Mouse (Mus musculus): ENCODE results near the gene Cpeb4. TPM values are rescaled to one million over a fixed set of nuclear protein-coding genes. Genes with fewer than 3 reads are reported as not detected.
"Not testable (repeated sequence)": the region's sequence is repeated elsewhere in the genome, so short reads cannot be mapped to it uniquely, and the experiment has no call there.

Cpeb4 gene
- polyA plus RNA-seq, 1 experiment from 2014 or later: 14.6 TPM

DNA sequence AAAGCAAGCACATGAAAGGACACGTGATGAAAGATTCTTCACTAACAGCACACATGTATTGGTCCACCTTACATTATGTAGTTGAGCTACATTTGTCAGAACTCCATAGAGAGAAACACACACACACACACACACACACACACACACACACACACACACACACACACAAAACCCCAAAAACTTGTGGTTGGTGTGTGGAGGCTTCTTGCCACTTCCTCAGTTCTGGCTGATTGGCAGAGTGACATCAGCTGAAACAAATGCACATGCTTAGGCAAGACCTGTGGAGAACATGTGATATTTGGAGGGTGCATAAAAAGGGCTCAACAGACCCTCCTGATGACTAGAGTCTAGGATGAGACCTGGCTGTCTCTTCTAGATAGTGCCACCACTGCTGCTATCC, 92.0 kb downstream of the Cpeb4 start:
- no peaks in the 10 kb centered on the region for H3K27me3 ChIP-seq
- H3K9ac ChIP-seq (replicated peaks): no peak overlapping the region
- no peak for ATAC-seq (ENCODE audit: low FRiP score, low read depth)
- H3K27ac ChIP-seq (replicated peaks): no peak overlapping the region
- H3K9me3 ChIP-seq: no peaks in the 10 kb centered on the region
- 94% methylated on average over 1 of the region's 1 CpGs for WGBS
- no peaks in the 10 kb centered on the region for H3K36me3 ChIP-seq
- no peaks in the 10 kb centered on the region for H3K4me1 ChIP-seq
- no peak overlapping the region for H3K4me3 ChIP-seq
- no peak overlapping the region for H3K4me2 ChIP-seq (replicated peaks)

DNA sequence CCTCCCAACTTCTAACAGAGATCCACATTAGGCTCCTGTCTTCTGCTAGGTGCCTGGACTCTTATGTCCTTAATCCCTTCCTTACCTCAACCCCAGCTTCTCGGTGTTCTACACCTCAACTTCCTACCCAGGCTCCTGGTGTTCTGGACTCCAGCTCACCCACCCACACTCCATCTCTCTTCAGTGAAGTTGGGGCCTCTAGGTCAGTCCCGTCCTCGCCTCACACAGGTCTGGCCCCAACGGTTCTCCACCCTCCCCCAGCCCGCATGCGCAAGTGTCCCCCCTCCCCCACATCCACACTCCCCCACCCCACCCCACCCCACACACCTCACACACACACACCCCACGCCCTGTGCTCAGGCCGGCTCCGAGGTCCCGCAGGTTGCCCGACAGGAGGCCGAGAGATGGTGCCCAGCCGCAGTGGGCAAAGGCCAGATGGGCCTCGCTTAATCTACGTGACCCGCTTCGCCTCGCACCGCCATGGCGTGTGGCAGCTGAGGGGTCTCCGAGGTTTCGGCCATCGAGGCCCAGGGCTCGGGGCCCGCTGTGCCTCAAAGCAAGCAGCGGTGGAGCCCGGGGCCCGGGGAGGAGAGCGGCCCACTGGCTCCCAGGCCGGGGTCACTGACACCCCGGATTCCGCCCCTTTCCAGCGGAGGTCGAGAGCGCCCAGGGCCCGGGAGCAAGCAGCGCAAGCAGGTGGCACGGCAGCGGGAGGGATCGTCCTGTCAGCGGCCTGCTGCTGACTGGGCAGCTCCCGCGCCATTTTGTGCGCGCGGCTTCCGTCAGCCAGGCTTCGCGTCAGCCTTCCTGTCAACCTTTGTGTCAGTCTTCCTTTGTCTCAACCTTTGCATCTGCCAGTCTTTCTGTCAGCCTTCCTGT, 93.5 kb downstream of the Cpeb4 start, which contains the start of gene 4930524B15Rik:
4930524B15Rik (plus strand) TSS at position 337 of the 879 bp plus-strand sequence.
- Histone ChIP-seq H3K36me3 (no peaks in the 10 kb centered on the region), H3K9me3 (no peaks in the 10 kb centered on the region), H3K4me1 (no peaks in the 10 kb centered on the region), H3K27me3 (no peaks in the 10 kb centered on the region), H3K9ac (replicated peaks) (peak within 1 kb of the TSS; percentile 50), H3K4me2 (replicated peaks) (peak within 1 kb of the TSS; percentile 51), H3K4me3 (peak within 1 kb of the TSS; percentile 32), H3K27ac (replicated peaks) (no peak within 1 kb of the TSS)
- WGBS: 52% methylated on average over 43 of the region's 49 CpGs
- peak; percentile 68; the same call in 1 of the 2 replicates for ATAC-seq (ENCODE audit: low FRiP score, low read depth)

DNA sequence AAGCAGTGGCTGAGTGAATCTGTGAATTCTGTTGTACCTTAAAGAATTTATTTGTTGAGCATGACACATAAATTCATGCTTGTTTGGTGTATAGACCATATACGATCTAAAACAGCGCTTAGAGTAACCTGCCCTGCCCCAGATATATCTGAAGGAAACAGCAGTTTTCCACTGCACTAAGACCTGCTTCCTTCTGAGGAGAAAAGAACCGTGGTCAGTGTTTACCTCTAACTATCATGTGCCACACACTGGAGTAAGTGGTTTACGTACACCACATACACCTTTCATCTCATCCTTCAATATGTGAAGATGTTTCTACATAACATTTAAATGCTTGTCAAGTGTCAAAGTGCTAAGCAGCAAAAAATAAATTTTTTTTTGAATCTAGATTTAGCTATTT, 102.1 kb downstream of the Cpeb4 start:
- no peaks in the 10 kb centered on the region for H3K36me3 ChIP-seq
- no peaks in the 10 kb centered on the region for H3K4me1 ChIP-seq
- H3K27me3 ChIP-seq: no peaks in the 10 kb centered on the region
- ATAC-seq (ENCODE audit: low FRiP score, low read depth): no peak
- H3K4me2 ChIP-seq (replicated peaks): no peak overlapping the region
- H3K9me3 ChIP-seq: 0 out of 2 replicates have a peak, but pooled peaks cover 2% of the 10 kb centered on the region
- WGBS: 88% methylated on average over 4 of the region's 4 CpGs
- no peak overlapping the region for H3K9ac ChIP-seq (replicated peaks)
- no peak overlapping the region for H3K27ac ChIP-seq (replicated peaks)
- no peak overlapping the region for H3K4me3 ChIP-seq

DNA sequence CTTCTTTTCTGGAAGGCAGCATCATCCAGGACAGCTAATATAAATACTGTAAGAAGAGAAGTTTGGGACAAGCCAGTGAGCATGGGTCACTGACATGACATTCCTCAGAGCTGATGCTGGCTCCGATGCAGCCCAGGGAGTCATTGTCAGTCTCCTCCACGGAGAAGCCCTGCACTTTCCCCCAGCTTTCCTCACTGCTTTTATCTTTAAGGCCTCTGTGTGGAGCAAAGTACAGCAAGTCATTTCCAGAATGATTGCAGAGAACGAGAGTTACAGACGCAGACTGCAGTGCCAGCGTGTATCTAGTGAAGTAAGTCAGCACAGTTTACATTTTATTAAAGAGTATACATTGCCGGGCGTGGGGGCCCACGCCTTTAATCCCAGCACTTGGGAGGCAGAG, 102.8 kb downstream of the Cpeb4 start:
- H3K36me3 ChIP-seq: no peaks in the 10 kb centered on the region
- H3K4me1 ChIP-seq: no peaks in the 10 kb centered on the region
- H3K27ac ChIP-seq (replicated peaks): no peak overlapping the region
- H3K27me3 ChIP-seq: no peaks in the 10 kb centered on the region
- H3K4me2 ChIP-seq (replicated peaks): no peak overlapping the region
- H3K4me3 ChIP-seq: no peak overlapping the region
- WGBS: 65% methylated on average over 8 of the region's 8 CpGs
- H3K9me3 ChIP-seq: 0 out of 2 replicates have a peak, but pooled peaks cover 6% of the 10 kb centered on the region
- no peak for ATAC-seq (ENCODE audit: low FRiP score, low read depth)
- H3K9ac ChIP-seq (replicated peaks): no peak overlapping the region

DNA sequence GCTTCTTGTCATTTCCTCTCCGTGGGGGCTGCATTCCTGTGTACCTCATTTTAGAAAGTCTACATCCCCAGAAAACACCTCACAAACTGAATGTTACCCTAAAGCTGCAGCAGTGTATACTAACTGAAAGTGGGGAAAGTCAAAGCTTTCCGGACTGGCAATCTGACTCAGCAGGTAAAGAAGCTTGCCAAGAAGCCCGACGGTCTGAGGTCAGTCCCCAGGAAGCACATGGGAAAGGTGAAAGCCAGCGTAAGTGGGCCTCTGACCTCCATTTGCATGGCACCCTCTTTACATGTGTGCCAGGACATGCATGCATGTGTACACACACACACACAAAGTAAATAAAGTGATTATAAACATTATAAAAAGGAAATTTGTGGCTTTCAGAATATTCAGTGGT, 103.7 kb downstream of the Cpeb4 start:
- no peak overlapping the region for H3K9ac ChIP-seq (replicated peaks)
- no peaks in the 10 kb centered on the region for H3K36me3 ChIP-seq
- no peaks in the 10 kb centered on the region for H3K27me3 ChIP-seq
- no peak overlapping the region for H3K27ac ChIP-seq (replicated peaks)
- WGBS: 84% methylated on average over 5 of the region's 5 CpGs
- no peaks in the 10 kb centered on the region for H3K4me1 ChIP-seq
- H3K4me2 ChIP-seq (replicated peaks): no peak overlapping the region
- no peak for ATAC-seq (ENCODE audit: low FRiP score, low read depth)
- 0 out of 2 replicates have a peak, but pooled peaks cover 6% of the 10 kb centered on the region for H3K9me3 ChIP-seq
- no peak overlapping the region for H3K4me3 ChIP-seq

DNA sequence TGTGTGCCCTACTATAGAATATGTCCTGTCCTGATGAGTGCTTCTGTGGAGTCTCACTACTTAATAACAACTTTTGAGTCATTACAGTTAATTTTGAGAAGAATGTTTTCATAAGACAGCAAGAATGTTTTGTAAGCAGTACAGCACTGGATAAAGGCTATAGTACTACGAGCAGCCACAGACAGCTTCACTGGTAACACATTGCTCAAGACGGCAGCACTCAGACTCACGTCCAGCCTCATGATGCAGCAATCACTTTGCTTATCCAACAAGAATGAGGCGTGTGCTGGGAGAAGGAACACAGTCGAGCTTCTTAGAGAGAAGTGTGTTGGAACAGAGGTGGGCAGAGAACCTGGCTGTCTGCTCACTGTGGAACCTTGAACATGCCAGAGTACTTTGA, 104.1 kb downstream of the Cpeb4 start:
- Histone ChIP-seq H3K4me3 (no peak overlapping the region), H3K36me3 (no peaks in the 10 kb centered on the region), H3K27ac (replicated peaks) (no peak overlapping the region), H3K9ac (replicated peaks) (no peak overlapping the region), H3K4me2 (replicated peaks) (no peak overlapping the region), H3K27me3 (no peaks in the 10 kb centered on the region), H3K9me3 (0 out of 2 replicates have a peak, but pooled peaks cover 6% of the 10 kb centered on the region), H3K4me1 (no peaks in the 10 kb centered on the region)
- no peak for ATAC-seq (ENCODE audit: low FRiP score, low read depth)
- WGBS: 75% methylated on average over 5 of the region's 5 CpGs

DNA sequence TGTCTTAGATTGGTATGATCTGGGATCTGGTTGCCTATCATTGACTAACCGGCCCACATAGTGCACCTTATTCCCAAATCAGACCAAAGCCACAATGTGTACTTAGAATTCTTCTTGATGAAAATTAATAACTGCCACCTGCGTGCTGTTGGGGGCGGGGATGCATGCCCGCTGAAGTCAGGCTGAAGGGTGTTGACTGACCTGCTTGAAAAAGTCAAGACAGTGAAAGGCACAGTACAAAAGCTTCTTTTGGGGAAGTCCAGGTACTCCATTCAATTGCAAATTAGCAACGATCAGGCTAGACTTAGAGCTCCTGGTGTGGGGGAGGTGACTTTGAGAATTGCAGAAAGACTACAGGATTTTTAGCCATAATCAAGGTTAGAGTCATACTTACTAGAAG, 108.1 kb downstream of the Cpeb4 start:
- ATAC-seq (ENCODE audit: low FRiP score, low read depth); H3K9me3 ChIP-seq; H3K4me3 ChIP-seq: not testable (repeated sequence)

DNA sequence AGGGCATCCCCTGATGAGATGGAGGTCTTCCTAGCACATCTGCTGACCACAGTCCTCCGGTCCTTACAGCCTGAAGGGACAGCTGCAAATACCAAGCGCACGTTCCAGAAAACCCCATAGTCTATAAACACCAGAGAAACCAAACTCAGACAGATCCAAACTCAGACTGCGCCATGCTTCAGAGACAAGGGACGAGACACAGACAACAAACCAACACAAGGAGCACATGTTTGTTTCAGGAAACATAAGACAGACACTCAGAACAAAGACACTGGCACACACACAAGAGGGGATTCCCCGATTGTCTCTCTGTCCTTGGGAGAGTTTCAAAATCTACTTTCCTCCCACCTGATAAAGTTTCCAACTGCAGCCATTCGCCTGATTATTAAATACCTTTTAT, 109.8 kb downstream of the Cpeb4 start:
- no peaks in the 10 kb centered on the region for H3K27me3 ChIP-seq
- no peak for ATAC-seq (ENCODE audit: low FRiP score, low read depth)
- 90% methylated on average over 7 of the region's 7 CpGs for WGBS

More for the DNA sequence above, 108.1 kb downstream of the Cpeb4 start:
- not testable (repeated sequence) for H3K4me1 ChIP-seq; H3K27me3 ChIP-seq; H3K4me2 ChIP-seq (replicated peaks); H3K9ac ChIP-seq (replicated peaks); H3K36me3 ChIP-seq; H3K27ac ChIP-seq (replicated peaks)
- 86% methylated on average over 5 of the region's 5 CpGs for WGBS

DNA sequence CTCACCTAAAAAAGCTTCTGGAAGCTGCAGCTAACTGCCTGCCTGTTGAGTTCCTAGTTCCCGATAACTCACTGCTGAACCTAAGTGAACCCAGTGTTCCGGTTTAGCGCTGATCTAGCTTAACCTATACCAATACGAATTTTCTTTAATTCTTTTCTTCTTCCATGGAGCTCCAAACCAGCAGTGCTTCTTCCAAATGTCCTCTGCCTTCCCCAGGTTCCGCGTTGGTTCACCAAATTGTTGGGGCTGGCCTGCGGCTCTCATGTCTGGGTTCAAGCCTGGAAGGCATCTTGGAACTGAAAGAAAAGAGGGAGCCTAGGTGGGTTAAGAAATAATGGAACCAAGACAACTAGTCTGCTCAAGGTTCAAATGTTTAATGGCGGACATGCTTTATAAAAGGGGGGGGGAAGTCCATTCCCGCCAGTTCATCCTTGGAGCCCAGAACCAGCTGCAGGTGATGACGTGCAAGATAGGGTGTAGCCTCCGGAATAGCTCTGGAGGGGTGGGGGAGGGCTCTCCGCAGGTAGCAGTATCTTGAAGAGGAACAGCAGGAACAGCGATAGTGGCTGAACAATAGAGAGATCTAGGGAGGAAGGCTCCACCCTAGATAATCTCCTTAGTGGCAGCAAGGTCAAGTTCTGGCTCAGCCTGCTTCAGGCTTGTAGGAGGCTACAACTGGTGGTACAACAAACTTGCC, 110.4 kb downstream of the Cpeb4 start:
- 79% methylated on average over 13 of the region's 13 CpGs for WGBS
- H3K27ac ChIP-seq (replicated peaks); H3K27me3 ChIP-seq; H3K4me1 ChIP-seq; H3K36me3 ChIP-seq; H3K4me2 ChIP-seq (replicated peaks); H3K9me3 ChIP-seq; H3K9ac ChIP-seq (replicated peaks); ATAC-seq (ENCODE audit: low FRiP score, low read depth); H3K4me3 ChIP-seq: not testable (repeated sequence)

More for the DNA sequence above, 109.8 kb downstream of the Cpeb4 start:
- H3K4me2 ChIP-seq (replicated peaks): no peak overlapping the region
- H3K9me3 ChIP-seq: 0 out of 2 replicates have a peak, but pooled peaks cover 6% of the 10 kb centered on the region
- H3K36me3 ChIP-seq: no peaks in the 10 kb centered on the region
- no peak overlapping the region for H3K4me3 ChIP-seq
- no peak overlapping the region for H3K27ac ChIP-seq (replicated peaks)
- no peaks in the 10 kb centered on the region for H3K4me1 ChIP-seq
- no peak overlapping the region for H3K9ac ChIP-seq (replicated peaks)

DNA sequence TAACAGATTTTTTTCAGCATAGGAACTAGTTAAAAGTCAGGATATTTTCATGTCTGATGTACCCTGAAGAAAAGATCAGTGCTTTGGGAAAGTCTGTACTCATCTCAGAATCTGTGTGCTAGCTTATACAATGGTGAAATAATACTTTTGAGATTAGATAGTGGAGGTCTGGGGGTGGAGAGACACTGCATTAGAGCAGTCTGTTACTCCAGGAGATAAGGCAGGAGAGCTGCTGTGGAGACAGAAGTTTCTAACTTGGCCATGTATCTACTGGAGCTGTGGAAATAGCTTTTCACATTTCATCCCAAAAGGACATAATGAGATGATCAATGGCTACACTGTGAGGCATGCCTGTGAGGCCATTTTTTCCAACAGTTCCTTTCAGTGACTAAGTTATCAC, 111.2 kb downstream of the Cpeb4 start:
- Histone ChIP-seq H3K9ac (replicated peaks) (no peak overlapping the region), H3K4me2 (replicated peaks) (no peak overlapping the region), H3K27ac (replicated peaks) (no peak overlapping the region), H3K27me3 (no peaks in the 10 kb centered on the region), H3K9me3 (0 out of 2 replicates have a peak, but pooled peaks cover 6% of the 10 kb centered on the region), H3K4me3 (no peak overlapping the region), H3K4me1 (no peaks in the 10 kb centered on the region), H3K36me3 (no peaks in the 10 kb centered on the region)
- ATAC-seq (ENCODE audit: low FRiP score, low read depth): no peak

DNA sequence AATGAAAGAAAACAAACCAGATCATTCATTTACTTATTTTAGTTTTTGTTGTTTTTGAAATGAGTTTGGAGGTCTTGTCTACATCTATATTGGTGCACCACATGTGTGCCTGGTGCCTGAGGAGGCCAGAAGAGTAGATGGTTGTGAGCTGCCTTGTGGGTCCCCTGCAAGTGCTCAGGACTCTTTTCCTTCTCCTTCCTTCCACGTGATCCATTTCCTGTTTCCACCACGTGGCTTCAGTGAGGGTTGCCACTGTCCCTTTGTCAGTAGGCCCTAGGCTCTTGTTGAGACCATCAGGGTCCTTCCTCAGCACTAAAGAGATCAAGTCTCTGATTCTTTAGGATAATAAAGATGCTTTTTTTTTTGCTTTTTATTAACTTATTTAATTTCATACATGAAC, 112.8 kb downstream of the Cpeb4 start:
- no peaks in the 10 kb centered on the region for H3K36me3 ChIP-seq
- no peak overlapping the region for H3K9ac ChIP-seq (replicated peaks)
- H3K4me2 ChIP-seq (replicated peaks): no peak overlapping the region
- H3K27ac ChIP-seq (replicated peaks): no peak overlapping the region
- no peak for ATAC-seq (ENCODE audit: low FRiP score, low read depth)
- no peaks in the 10 kb centered on the region for H3K4me1 ChIP-seq
- H3K4me3 ChIP-seq: no peak overlapping the region
- H3K27me3 ChIP-seq: no peaks in the 10 kb centered on the region
- H3K9me3 ChIP-seq: no peaks in the 10 kb centered on the region
- 84% methylated on average over 2 of the region's 2 CpGs for whole genome bisulfite sequencing
